Mouse (Mus musculus) heart, postnatal 36 days (tissue): ENCODE data around the gene Gtf3c5. TPM values are rescaled to one million over a fixed set of nuclear protein-coding genes. Genes with fewer than 3 reads are reported as not detected.
A peak's percentile ranks its signal among the peaks of the same experiment; 100 is the strongest.

ENCODE experiments used
- DNase-seq, 2 experiments: peaks; one replicate each; pipeline ENCODE4 v3.0.0; 2021 to 2022
- intact Hi-C: fragments of 180-260 bp; cut with DNase I; formaldehyde crosslinking; loops from one replicate; pipeline ENCODE4 v1.15.1; 2025
- microRNA-seq, 2 experiments: library from miRNA; unstranded; fragments of <30 nt; microRNA quantifications; one replicate each; pipeline ENCODE4 v1.2.0; 2021; ENCODE audit warnings: borderline number of aligned reads in 2 of 2
- total RNA-seq, 2 experiments: library from RNA; stranded (reverse); gene quantifications; 2 replicates each; pipeline ENCODE4 v1.2.3; 2021

Gene Gtf3c5
- total RNA-seq, 2 experiments from 2014 or later = 9.6 to 11.5 TPM

DNA sequence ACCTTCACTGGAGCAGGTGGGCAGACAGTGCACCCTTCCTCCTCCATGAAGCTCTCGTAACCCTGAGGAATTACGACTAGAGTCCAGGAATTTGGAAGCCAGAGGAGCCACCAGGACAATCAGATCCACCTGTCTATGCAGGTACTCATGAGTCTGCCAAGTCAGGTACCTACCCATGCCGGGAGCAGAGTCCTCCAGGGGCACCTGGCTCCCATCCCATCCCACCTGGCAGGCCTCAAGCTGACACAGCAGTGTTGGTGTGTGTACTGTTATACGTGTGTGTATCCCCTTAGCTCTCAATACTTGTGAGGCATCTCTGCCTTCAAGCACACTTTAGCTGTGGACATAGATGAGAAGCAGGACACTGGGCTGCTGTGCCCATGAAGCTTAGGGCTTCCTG is 61.4 kb downstream of the Gtf3c5 start:
- intact Hi-C loops = no loop called here

DNA sequence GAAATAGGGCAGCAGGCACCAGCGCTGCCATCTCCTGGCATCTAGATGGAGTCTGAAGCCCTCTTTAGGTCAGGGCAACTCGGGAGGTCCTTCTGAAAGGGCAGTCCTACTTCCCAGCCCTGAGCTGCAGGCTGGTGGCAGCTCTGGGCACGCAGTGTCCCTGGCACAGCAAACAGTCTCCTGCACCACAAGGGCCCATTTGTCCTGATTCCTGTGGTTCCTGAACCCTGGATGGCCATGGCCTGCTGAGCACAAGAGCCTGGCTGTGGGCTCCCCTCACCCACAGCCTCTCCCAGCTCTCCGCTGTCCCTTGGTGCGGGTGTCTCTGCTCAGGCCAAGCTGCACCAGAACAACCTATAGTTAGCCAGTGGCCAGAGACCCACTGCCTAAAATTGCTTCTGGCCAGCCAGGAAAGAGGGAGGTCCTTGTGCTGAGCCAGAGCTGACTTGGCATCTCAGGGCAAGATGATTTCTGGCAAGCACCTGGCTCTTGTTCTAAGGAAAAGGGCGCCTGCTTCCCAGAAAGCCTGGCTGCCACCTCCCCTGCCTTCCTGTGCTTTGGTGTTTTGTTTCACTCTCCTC is 61.9 kb downstream of the Gtf3c5 start:
- intact Hi-C loops = no loop called here
- no peak for DNase-seq

More for the DNA sequence above, 61.4 kb downstream of the Gtf3c5 start:
- no peak for DNase-seq

DNA sequence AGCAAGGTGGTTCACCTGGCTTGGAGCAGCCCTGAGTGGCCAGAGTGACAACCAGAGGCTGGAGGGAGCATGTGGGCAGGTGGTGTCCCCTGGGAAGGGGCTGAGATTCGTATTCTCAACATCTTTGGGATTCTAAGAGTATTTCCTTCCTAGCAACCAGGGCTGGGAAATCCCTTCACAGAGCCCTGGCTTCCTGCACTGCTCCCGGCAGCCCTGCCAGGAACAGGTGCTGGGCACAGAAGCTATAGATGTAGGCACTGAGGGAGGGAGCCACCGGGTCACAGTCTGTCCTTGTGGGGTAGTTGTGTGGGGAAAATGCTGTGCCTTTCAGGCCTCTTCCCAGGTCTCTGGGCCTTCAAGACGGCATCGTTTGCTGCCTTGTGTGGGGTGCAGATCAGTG is 63.0 kb downstream of the Gtf3c5 start:
- intact Hi-C loops = no loop called here
- DNase-seq = no peak

DNA sequence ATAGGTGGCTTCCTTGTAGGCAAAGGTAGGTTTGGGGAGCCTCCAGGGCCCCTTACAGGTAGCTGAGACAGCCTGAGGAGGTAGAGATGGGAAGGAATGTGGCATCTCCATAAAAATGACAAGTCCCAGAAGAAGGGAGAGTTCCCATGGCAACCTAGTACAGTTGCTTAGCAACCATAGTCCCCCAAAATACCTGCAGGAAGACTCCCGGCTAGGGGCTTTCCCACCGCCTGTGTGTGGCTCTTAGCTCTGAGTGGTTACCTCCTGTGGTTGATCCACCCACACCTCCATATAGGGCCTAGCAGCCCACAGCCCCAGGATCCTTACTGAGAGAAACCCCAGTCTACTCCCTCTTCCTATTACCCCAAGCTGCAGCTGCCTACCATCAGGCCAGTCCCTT is 65.3 kb downstream of the Gtf3c5 start:
- intact Hi-C loops = no loop called here
- DNase-seq = no peak

DNA sequence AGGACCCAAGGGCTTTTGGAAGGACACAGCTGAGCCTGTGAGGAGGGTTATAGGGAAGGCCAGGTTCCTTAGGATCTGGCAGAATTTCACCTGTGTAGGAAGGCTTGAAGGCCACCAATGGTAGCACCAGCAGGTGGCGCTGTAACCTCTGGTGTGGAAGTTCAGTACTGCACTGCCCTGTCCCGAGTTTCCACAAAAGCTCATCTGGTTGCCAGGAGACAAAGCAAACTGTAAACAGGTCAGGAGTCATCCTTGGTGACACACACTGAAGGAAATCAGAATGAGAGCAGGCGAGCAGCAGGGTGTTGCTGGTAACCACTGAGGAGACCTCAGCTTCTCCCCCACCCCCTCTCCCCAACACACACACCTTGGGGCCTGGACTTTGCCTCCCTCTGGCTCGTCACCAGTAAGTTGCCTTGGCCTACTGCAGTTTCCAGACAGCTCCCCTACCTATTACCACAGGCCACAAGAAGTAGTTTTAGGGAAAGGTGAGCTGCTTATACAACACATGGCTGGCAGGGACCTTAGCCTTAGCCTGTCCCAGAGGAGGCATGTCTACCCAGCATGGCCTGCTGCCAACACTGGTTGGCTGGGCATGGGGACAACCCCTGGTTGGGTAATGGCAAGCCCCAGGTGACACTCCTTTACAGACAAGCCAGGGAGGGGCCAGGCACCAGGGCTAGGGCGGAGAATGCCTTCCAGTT is 66.2 kb downstream of the Gtf3c5 start:
- intact Hi-C loops = no loop called here
- peak; percentile 82 to 91 for DNase-seq

Small RNA genes lying within 50 kb of the gene (microRNA-seq; reads per million reads assigned to microRNA genes)
- 0 reads per million in 2 experiments for gene Gm22824

Other genes with a start within 250 kb of the Gtf3c5 start
- gene Ppp1r26, start 137.0 kb downstream of the Gtf3c5 start, total RNA-seq = 1 to 10 TPM; 3.2 to 4.7 TPM
- gene 1700007K13Rik, start 117.4 kb downstream of the Gtf3c5 start, total RNA-seq = not detected
- gene Mrps2, start 115.7 kb downstream of the Gtf3c5 start, total RNA-seq = 10 to 100 TPM; 38.2 to 41.8 TPM
- gene Gbgt1, start 86.9 kb downstream of the Gtf3c5 start, total RNA-seq = 1 to 10 TPM; 2.6 to 3.7 TPM
- 1 to 10 TPM in 1 of 2 experiments, under 1 TPM in 1; 0.84 to 1.3 TPM for gene Gm10134, start 77.7 kb downstream of the Gtf3c5 start, total RNA-seq
- 10 to 100 TPM; 13.3 to 13.6 TPM for gene Ralgds, start 70.6 kb downstream of the Gtf3c5 start, total RNA-seq
- not detected for gene Cel, start 20.3 kb downstream of the Gtf3c5 start, total RNA-seq
- gene Gfi1b, start 38.2 kb upstream of the Gtf3c5 start, total RNA-seq = not detected
- 10 to 100 TPM; 26.2 to 26.3 TPM for gene Tsc1, start 57.5 kb upstream of the Gtf3c5 start, total RNA-seq
- gene Spaca9, start 116.0 kb upstream of the Gtf3c5 start, total RNA-seq = not detected
- not detected for gene Ak8, start 116.4 kb upstream of the Gtf3c5 start, total RNA-seq